Mouse (Mus musculus) spleen, adult 10 weeks (tissue): ENCODE measurements around the gene Ifrd1. TPM values are rescaled to one million over a fixed set of nuclear protein-coding genes. Genes with fewer than 3 reads are reported as not detected.

Experiments used
- polyA plus RNA-seq: library from polyadenylated mRNA; stranded (reverse); fragments of 350-450 nt; fragmentation: Illumina TruSeq; extraction: RNeasy Lipid Tissue Mini Kit (QIAGEN cat#74804); gene quantifications from one replicate; pipeline ENCODE4 v1.2.3, GENCODE M21; 2015; ENCODE audit warnings: low replicate concordance; ENCODE audit not compliant: insufficient read depth

Gene Ifrd1
- 106 TPM for polyA plus RNA-seq

DNA sequence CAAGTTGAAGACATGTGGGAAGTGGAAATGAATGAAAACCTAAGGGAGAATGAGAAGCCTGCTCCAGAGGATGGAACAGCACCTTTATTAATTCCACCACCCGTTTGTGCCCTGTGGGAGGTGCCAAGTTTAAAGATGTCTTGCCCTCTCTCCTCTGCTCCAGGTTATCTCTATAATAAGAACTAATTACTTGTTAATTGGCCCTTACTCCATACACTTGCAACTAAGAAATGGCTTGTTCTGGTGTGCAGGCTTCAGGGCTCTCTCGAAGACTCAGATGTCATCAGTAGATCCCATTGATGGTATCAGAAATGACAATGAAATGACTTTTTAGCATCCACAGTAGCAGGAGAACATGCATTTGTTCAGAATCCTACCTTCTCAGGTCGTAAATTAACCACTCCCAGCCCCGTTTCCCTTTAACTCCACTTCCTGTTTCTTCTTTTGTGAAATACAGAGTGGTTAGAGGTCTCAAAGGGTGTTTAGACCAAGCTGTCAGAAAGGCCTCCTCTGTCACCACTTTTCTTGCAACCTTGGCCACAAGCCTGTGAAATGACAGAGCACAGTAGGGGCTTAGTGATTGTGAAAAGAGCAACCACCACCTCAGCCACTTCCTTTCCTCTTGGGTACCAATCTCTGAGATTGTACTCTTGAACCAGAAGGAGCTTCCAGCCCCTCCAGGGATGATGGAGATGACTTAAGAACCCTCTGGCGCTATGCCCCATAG, at the start of gene Ifrd1:
TSS of gene Ifrd1 (minus strand) at position 51 of the 727 bp plus-strand sequence.

GRCm38 (mm10) chr12:40199302-40199701, 49.0 kb downstream of the Ifrd1 start, which contains the start of gene Lsmem1:
Lsmem1 (minus strand) TSS chr12:40199490.

Other genes with a start within 250 kb of the Ifrd1 start
- 41.2 TPM for gene Arl4a, start 210.5 kb downstream of the Ifrd1 start, polyA plus RNA-seq
- gene Scin, start 114.3 kb downstream of the Ifrd1 start, polyA plus RNA-seq, result 1.7 TPM
- 0.54 TPM for gene Lsmem1, start 49.0 kb downstream of the Ifrd1 start, polyA plus RNA-seq
- gene Zfp277, start 197.4 kb upstream of the Ifrd1 start, polyA plus RNA-seq, result 35.2 TPM
- 8.0 TPM for gene Dock4, start 197.4 kb upstream of the Ifrd1 start, polyA plus RNA-seq